Mouse (Mus musculus) ovary, postnatal 14 days (tissue): Measurements from ENCODE around the gene Col13a1.

ENCODE experiments used
- DNase-seq: peaks from one replicate; pipeline ENCODE4 v3.0.0; 2022; ENCODE audit warnings: low spot score

The Col13a1 gene

DNA sequence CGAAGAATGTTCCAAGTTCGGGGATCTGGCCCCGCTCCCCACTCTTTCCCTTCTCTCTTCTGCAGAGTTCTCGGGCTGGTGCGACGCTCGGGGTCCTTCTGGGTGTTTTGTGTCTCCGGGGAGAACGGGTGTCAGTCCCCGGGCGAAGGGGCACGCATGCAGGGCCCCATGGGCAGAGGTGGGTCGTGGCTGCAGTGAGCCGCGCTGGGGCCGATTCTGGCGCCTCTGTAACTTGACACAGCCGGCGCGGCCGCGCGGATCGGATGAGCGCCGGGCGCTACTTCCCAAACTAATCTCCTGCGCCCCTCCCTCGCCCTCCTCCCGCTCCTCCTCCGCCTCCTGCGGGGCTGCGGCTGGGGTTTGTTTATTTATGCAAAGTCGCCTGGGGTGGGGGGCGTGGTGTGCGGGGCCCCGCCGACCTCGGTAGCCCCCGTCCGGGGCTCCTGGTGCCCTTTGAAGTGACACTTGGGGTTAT is at the start of gene Col13a1:
Gene Col13a1, minus strand, starts transcription at position 243 of the 475 bp plus-strand sequence.
- no peak for DNase-seq

- no peak for DNase-seq
These were observed 48.8 kb upstream of the Col13a1 start for GRCm38 (mm10) chr10:62027699-62028098.

DNA sequence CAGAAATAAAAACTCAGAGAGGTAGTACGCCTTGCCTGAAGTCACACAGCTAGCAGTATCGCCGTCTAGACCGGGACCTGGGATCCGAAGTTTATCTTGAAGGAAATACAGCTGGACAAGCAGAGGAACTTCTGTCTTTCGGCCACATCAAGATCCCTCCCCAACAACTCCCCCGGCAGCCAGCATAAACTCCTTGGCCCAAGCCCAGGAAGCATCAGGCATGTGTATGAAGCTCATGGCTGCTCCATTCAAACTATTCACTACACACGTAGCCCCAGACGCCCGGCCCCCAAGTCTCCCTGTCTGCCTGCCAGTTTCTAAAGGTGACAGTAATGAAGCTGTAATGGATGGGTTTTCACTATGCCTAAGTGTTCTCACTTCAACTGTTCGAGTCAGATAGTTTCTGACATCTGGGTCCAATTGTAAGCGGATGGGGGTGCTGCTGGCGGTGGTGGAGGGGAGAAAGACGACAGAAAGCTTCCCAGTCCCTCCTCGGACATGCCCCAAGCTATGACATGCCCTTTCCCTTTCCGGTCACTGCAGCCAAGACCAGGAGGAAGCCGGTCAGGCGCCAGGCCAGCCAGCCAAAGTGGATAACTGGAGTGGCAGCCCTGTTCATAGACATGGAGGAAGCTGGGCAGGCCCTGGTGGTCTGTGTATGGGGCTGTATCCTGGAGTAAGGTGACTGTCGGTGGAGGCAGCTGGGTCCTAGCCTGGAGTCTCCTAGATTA is 45.1 kb upstream of the Col13a1 start:
- DNase-seq, result no peak

DNA sequence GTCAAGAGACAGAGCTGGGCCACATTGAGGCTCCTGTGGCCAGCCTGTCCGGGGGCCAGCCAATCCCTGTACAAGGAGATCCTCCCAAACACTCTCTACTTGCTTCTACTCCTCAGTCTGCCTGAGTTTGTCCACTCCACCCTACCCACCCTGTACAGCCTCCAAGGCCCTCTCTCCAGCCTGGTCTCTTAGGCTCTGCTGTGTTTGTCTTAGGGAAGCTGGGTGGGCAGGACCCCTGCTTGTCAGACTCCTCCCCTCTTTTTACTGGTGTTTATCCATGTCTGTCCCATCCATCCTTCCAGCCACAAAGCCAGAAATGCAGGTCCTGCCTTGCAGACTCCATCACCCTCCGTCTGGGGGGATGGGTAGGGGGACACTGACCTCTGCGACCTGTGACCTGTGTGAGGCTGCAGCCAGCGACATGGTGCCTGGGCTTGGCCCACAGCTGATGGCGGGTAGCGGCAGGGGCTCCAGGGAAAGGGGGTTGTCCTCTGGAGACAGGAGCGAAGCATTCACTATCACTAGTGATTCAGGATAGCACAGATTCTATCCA is 41.2 kb upstream of the Col13a1 start:
- no peak for DNase-seq

DNA sequence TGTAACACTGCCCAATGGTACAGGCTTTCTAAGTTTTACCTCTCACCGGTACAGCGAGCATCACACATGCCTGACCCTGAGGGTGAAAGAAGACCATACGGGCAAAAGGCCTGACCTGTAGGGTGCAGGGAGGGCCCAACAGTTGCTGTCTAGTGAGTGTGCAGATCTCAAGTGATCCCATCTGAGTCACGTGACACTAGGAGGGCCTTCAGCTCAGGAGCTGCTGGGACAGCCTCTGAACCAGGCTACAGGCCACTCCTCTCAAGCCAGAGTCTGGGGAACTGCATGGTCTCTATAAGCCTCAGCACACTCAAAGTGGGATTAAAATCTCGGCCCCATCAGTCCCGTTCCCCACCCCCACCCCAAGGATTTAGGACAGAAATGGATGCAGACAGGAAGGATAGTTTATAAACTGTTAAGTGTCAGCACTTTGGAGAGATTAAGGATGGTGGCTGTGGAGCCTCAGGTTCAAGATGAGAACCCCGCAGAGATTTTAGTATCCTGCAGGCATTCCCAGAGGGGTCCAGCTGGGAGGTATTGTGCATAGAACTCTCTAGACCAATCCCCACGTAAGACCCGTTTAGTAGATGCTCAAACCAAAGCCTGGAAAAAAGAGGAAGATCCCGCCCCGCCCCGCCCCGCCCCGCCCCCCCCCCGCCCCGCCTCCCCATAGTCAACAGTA is 40.6 kb upstream of the Col13a1 start:
- DNase-seq, result no peak

DNA sequence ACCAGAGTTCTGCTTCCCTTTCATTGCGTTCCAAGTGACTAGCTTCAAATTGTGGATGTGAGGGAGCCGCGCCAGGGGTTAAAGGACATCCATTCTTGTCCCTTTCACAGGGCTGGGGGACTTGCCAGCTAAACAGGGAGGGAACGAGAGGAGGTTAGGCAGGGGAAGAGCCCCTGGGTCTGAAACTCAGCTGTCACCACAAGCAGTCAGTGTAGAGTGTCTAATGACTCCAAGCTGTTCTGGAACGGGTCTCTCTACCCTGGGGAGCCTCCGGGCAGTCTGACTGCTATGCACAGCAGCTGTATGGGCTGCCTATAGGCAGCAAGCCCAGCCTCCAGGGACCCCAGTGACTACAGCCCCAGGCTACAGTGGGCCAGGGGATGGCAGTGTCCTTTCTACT is 38.0 kb upstream of the Col13a1 start:
- no peak for DNase-seq

- DNase-seq, result no peak
These were observed 34.3 kb upstream of the Col13a1 start for GRCm38 (mm10) chr10:62013190-62013589.

GRCm38 (mm10) chr10:62012371-62012770 is 33.5 kb upstream of the Col13a1 start:
- no peak for DNase-seq

GRCm38 (mm10) chr10:62009981-62010500 is 31.1 kb upstream of the Col13a1 start:
- no peak for DNase-seq

- DNase-seq, result no peak
These were observed 29.1 kb upstream of the Col13a1 start for GRCm38 (mm10) chr10:62007958-62008357.

GRCm38 (mm10) chr10:62006371-62006770 is 27.5 kb upstream of the Col13a1 start:
- DNase-seq, result no peak

GRCm38 (mm10) chr10:62000216-62000615 is 21.3 kb upstream of the Col13a1 start:
- DNase-seq, result no peak

GRCm38 (mm10) chr10:61999766-62000165 is 20.9 kb upstream of the Col13a1 start:
- DNase-seq, result no peak

- DNase-seq, result no peak
These were observed 12.8 kb upstream of the Col13a1 start for GRCm38 (mm10) chr10:61991481-61992424.

- peak; percentile 94 for DNase-seq
These were observed 1.5 kb upstream of the Col13a1 start for GRCm38 (mm10) chr10:61980424-61980823.

- peak; percentile 19 for DNase-seq
These were observed 619 bp downstream of the Col13a1 start for GRCm38 (mm10) chr10:61978112-61978865.

GRCm38 (mm10) chr10:61977392-61978096 is 1.4 kb downstream of the Col13a1 start:
- DNase-seq, result no peak

DNA sequence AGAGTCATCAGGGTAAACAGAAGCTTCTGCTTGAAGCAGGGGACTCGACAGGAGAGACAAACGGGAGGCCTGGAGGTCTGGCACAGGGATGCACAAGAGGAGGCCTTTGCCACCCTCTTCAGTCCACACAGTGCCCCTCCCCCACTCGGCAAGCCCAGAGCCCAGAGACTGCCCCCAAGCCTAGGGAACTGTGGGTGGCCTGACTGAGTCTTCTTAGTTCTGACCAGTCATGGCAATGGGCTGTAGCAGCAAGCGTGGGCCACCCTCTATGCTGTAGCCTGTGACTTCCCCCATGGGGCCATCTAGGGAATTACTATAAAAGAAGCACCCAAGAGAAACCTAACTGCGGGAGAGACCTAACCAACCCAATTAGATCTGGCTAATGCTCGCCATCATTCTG is 1.9 kb downstream of the Col13a1 start:
- no peak for DNase-seq

DNA sequence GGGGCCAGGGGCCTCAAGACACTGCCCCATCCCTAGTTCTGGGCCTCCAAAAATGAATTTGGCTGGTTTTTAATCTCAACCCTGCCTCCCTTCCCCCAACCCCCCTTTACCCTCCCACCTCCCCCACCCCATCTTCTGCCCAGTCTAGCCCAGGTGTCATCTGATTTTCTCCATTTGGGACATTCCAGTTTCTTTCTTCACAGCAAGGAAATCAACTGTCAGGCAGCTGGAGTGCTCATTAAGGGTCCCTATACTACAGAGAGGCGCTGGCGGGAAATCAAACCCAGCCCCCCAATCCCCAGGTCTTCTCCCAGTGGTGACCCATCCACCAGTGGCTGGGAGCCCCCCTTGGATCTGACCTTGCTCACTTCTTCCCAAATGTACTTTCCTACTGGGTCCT is 4.3 kb downstream of the Col13a1 start:
- no peak for DNase-seq

- DNase-seq, result no peak
These were observed 6.9 kb downstream of the Col13a1 start for GRCm38 (mm10) chr10:61972041-61972440.
